Mouse (Mus musculus) stomach, embryonic 14.5 days (tissue): ENCODE measurements around the gene Zfp36. TPM values are rescaled to one million over a fixed set of nuclear protein-coding genes. Genes with fewer than 3 reads are reported as not detected.

Experiments used
- ATAC-seq: fragments of 200-750 bp; cut with Nextera tagmentation; 2 replicates; pipeline ENCODE4 v1.8.0; 2017; ENCODE audit warnings: low read depth, moderate TSS enrichment; ENCODE audit not compliant: insufficient number of reproducible peaks, insufficient read depth, low FRiP score
- H3K27ac ChIP-seq: fragments of 300-500 bp; sonication (generic); 2 replicates; pipeline ENCODE4 v1.5.1; 2014; ENCODE audit warnings: mild to moderate bottlenecking, low read length, moderate library complexity, mixed read lengths
- H3K27me3 ChIP-seq: fragments of 300-500 bp; sonication (generic); 2 replicates; pipeline ENCODE4 v1.6.1; 2014; ENCODE audit warnings: low read length, control low read depth, mixed read lengths; ENCODE audit not compliant: control insufficient read depth, insufficient read depth
- H3K36me3 ChIP-seq: fragments of 300-500 bp; sonication (generic); 2 replicates; pipeline ENCODE4 v1.6.1; 2014; ENCODE audit warnings: mild to moderate bottlenecking, control low read depth, low read length, moderate library complexity, mixed read lengths; ENCODE audit not compliant: control insufficient read depth, insufficient read depth
- H3K4me1 ChIP-seq: fragments of 300-500 bp; sonication (generic); 2 replicates; pipeline ENCODE4 v1.6.1; 2014; ENCODE audit warnings: low read length, control low read depth, mixed read lengths; ENCODE audit not compliant: control insufficient read depth, insufficient read depth
- H3K4me2 ChIP-seq: fragments of 300-500 bp; sonication (generic); replicated peaks from 2 replicates; pipeline ENCODE4 v1.6.1; 2014; ENCODE audit warnings: low read depth, low read length, control low read depth
- H3K4me3 ChIP-seq: fragments of 300-500 bp; sonication (generic); 2 replicates; pipeline ENCODE4 v1.5.1; 2014; ENCODE audit warnings: low read depth, low read length, control low read depth
- H3K9ac ChIP-seq: fragments of 300-500 bp; sonication (generic); replicated peaks from 2 replicates; pipeline ENCODE4 v1.6.1; 2014; ENCODE audit warnings: low read depth, mild to moderate bottlenecking, control low read depth, low read length, moderate library complexity, mixed read lengths
- H3K9me3 ChIP-seq: fragments of 300-500 bp; sonication (generic); 2 replicates; pipeline ENCODE4 v1.6.1; 2016; ENCODE audit warnings: low read depth, low read length, control low read depth; ENCODE audit not compliant: control insufficient read depth
- WGBS: fragments of 180-500 bp; shearing (Covaris S2); extraction: QIAGEN DNeasy Blood & Tissue Kit; methylation state at CpG from one replicate; pipeline ENCODE4 v1.1.7; 2014; 5-methylcytosine and 5-hydroxymethylcytosine counted together
- polyA plus RNA-seq: library from polyadenylated mRNA; unstranded; fragments of >200 nt; fragmentation: Nextera tagmentation; extraction: Ambion mirVana; gene quantifications from 2 replicates; pipeline ENCODE4 v1.2.1, GENCODE M21; 2014

The Zfp36 gene
- polyA plus RNA-seq, 1 experiment from 2014 or later: 15.5 TPM

GRCm38 (mm10) chr7:28328260-28328659, 51.8 kb downstream of the Zfp36 start:
- no peaks in the 10 kb centered on the region for H3K27me3 ChIP-seq
- no peak overlapping the region for H3K4me3 ChIP-seq
- peaks cover 72% of the 10 kb centered on the region for H3K36me3 ChIP-seq
- H3K27ac ChIP-seq: no peak overlapping the region
- no peak for ATAC-seq
- H3K9ac ChIP-seq: no peak overlapping the region
- no peaks in the 10 kb centered on the region for H3K9me3 ChIP-seq
- no peaks in the 10 kb centered on the region for H3K4me1 ChIP-seq
- 91% methylated on average over 2 of the region's 2 CpGs for WGBS
- no peak overlapping the region for H3K4me2 ChIP-seq

Other genes with a start within 250 kb of the Zfp36 start
- gene Fbl, start 210.5 kb downstream of the Zfp36 start, polyA plus RNA-seq: 41.8 and 48.2 TPM in 2 replicates
- 13.4 and 15.3 TPM in 2 replicates for gene Dyrk1b, start 200.8 kb downstream of the Zfp36 start, polyA plus RNA-seq
- 4.1 and 4.4 TPM in 2 replicates for gene Eid2, start 112.4 kb downstream of the Zfp36 start, polyA plus RNA-seq
- gene Eid2b, start 102.5 kb downstream of the Zfp36 start, polyA plus RNA-seq: 9.9 and 11.4 TPM in 2 replicates
- gene Selenov, start 89.1 kb downstream of the Zfp36 start, polyA plus RNA-seq: 0.27 TPM in 1 of 2 replicates, not detected in the other
- gene Dll3, start 78.0 kb downstream of the Zfp36 start, polyA plus RNA-seq: 3.8 and 4.7 TPM in 2 replicates
- gene Timm50, start 68.2 kb downstream of the Zfp36 start, polyA plus RNA-seq: 139 and 140 TPM in 2 replicates
- 71.7 and 73.7 TPM in 2 replicates for gene Supt5, start 41.5 kb downstream of the Zfp36 start, polyA plus RNA-seq
- gene Rps16, start 29.6 kb downstream of the Zfp36 start, polyA plus RNA-seq: 1,258 and 1,269 TPM in 2 replicates
- gene Plekhg2, start 7.7 kb downstream of the Zfp36 start, polyA plus RNA-seq: 63.4 and 70.7 TPM in 2 replicates
- 47.1 and 51.1 TPM in 2 replicates for gene Med29, start 12.5 kb upstream of the Zfp36 start, polyA plus RNA-seq
- gene Paf1, start 12.7 kb upstream of the Zfp36 start, polyA plus RNA-seq: 67.3 and 73.2 TPM in 2 replicates
- gene Gmfg, start 57.2 kb upstream of the Zfp36 start, polyA plus RNA-seq: 17.0 and 17.2 TPM in 2 replicates
- 4.2 and 5.3 TPM in 2 replicates for gene Lrfn1, start 71.7 kb upstream of the Zfp36 start, polyA plus RNA-seq
- not detected in 2 replicates for gene Ifnl2, start 130.2 kb upstream of the Zfp36 start, polyA plus RNA-seq
- gene Ifnl3, start 142.6 kb upstream of the Zfp36 start, polyA plus RNA-seq: not detected in 2 replicates
- 0.49 and 1.0 TPM in 2 replicates for gene Sycn, start 160.6 kb upstream of the Zfp36 start, polyA plus RNA-seq
- not detected in 2 replicates for gene Nccrp1, start 167.0 kb upstream of the Zfp36 start, polyA plus RNA-seq
- gene Samd4b, start 217.9 kb upstream of the Zfp36 start, polyA plus RNA-seq: 23.7 and 25.8 TPM in 2 replicates
- gene Pak4, start 217.9 kb upstream of the Zfp36 start, polyA plus RNA-seq: 41.1 and 47.8 TPM in 2 replicates